Mouse (Mus musculus): Measurements from ENCODE around the gene Mettl6. TPM values are rescaled to one million over a fixed set of nuclear protein-coding genes. Genes with fewer than 3 reads are reported as not detected.
"Not testable (repeated sequence)": the region's sequence is repeated elsewhere in the genome, so short reads cannot be mapped to it uniquely, and the experiment has no call there.

Mettl6 gene
- polyA plus RNA-seq, 1 experiment from 2014 or later, result 23.7 TPM

- no peak for ATAC-seq (ENCODE audit: low read depth)
- Histone ChIP-seq H3K27me3 (ENCODE audit: control insufficient read depth, insufficient read depth, low read depth, low read length) (no peaks in the 10 kb centered on the region), H3K4me3 (ENCODE audit: low read depth, low read length) (no peak overlapping the region), H3K36me3 (ENCODE audit: control insufficient read depth, insufficient read depth) (no peaks in the 10 kb centered on the region), H3K4me2 (ENCODE audit: low read depth, low read length) (no peak overlapping the region), H3K9me3 (replicated peaks; ENCODE audit: control insufficient read depth, low read length) (no peaks in the 10 kb centered on the region), H3K27ac (ENCODE audit: low read length) (no peak overlapping the region), H3K9ac (ENCODE audit: low read depth, low read length) (no peak overlapping the region), H3K4me1 (ENCODE audit: control insufficient read depth, low read depth, low read length) (no peaks in the 10 kb centered on the region)
- 66% methylated on average over 6 of the region's 6 CpGs for WGBS (ENCODE audit: insufficient replicate concordance)
These were observed 32.0 kb downstream of the Mettl6 start for GRCm38 (mm10) chr14:31462886-31463285.

GRCm38 (mm10) chr14:31462226-31462625 lies 32.6 kb downstream of the Mettl6 start:
- H3K4me1 ChIP-seq (ENCODE audit: control insufficient read depth, low read depth, low read length); ATAC-seq (ENCODE audit: low read depth); H3K9me3 ChIP-seq (replicated peaks; ENCODE audit: control insufficient read depth, low read length); H3K27me3 ChIP-seq (ENCODE audit: control insufficient read depth, insufficient read depth, low read depth, low read length); H3K9ac ChIP-seq (ENCODE audit: low read depth, low read length); H3K27ac ChIP-seq (ENCODE audit: low read length); H3K4me3 ChIP-seq (ENCODE audit: low read depth, low read length); H3K36me3 ChIP-seq (ENCODE audit: control insufficient read depth, insufficient read depth); H3K4me2 ChIP-seq (ENCODE audit: low read depth, low read length): not testable (repeated sequence)
- 62% methylated on average over 5 of the region's 5 CpGs for WGBS (ENCODE audit: insufficient replicate concordance)

GRCm38 (mm10) chr14:31458006-31458405 lies 36.8 kb downstream of the Mettl6 start:
- H3K36me3 ChIP-seq (ENCODE audit: control insufficient read depth, insufficient read depth), result no peaks in the 10 kb centered on the region
- H3K4me3 ChIP-seq (ENCODE audit: low read depth, low read length), result no peak overlapping the region
- no peak overlapping the region for H3K27ac ChIP-seq (ENCODE audit: low read length)
- no peaks in the 10 kb centered on the region for H3K27me3 ChIP-seq (ENCODE audit: control insufficient read depth, insufficient read depth, low read depth, low read length)
- WGBS (ENCODE audit: insufficient replicate concordance), result 78% methylated on average over 12 of the region's 12 CpGs
- no peak overlapping the region for H3K4me2 ChIP-seq (ENCODE audit: low read depth, low read length)
- no peaks in the 10 kb centered on the region for H3K4me1 ChIP-seq (ENCODE audit: control insufficient read depth, low read depth, low read length)
- no peaks in the 10 kb centered on the region for H3K9me3 ChIP-seq (replicated peaks; ENCODE audit: control insufficient read depth, low read length)
- H3K9ac ChIP-seq (ENCODE audit: low read depth, low read length), result no peak overlapping the region
- no peak for ATAC-seq (ENCODE audit: low read depth)

GRCm38 (mm10) chr14:31456064-31456721 lies 38.6 kb downstream of the Mettl6 start:
- 59% methylated on average over 6 of the region's 6 CpGs for WGBS (ENCODE audit: insufficient replicate concordance)
- Histone ChIP-seq H3K9me3 (replicated peaks; ENCODE audit: control insufficient read depth, low read length) (no peaks in the 10 kb centered on the region), H3K4me1 (ENCODE audit: control insufficient read depth, low read depth, low read length) (no peaks in the 10 kb centered on the region), H3K4me2 (ENCODE audit: low read depth, low read length) (no peak overlapping the region), H3K36me3 (ENCODE audit: control insufficient read depth, insufficient read depth) (no peaks in the 10 kb centered on the region), H3K4me3 (ENCODE audit: low read depth, low read length) (no peak overlapping the region), H3K9ac (ENCODE audit: low read depth, low read length) (no peak overlapping the region), H3K27ac (ENCODE audit: low read length) (no peak overlapping the region), H3K27me3 (ENCODE audit: control insufficient read depth, insufficient read depth, low read depth, low read length) (no peaks in the 10 kb centered on the region)
- ATAC-seq (ENCODE audit: low read depth), result no peak

GRCm38 (mm10) chr14:31454849-31455566 lies 39.8 kb downstream of the Mettl6 start:
- no peak for ATAC-seq (ENCODE audit: low read depth)
- Histone ChIP-seq H3K27me3 (ENCODE audit: control insufficient read depth, insufficient read depth, low read depth, low read length) (no peaks in the 10 kb centered on the region), H3K36me3 (ENCODE audit: control insufficient read depth, insufficient read depth) (no peaks in the 10 kb centered on the region), H3K4me1 (ENCODE audit: control insufficient read depth, low read depth, low read length) (no peaks in the 10 kb centered on the region), H3K9ac (ENCODE audit: low read depth, low read length) (no peak overlapping the region), H3K4me2 (ENCODE audit: low read depth, low read length) (no peak overlapping the region), H3K9me3 (replicated peaks; ENCODE audit: control insufficient read depth, low read length) (no peaks in the 10 kb centered on the region), H3K27ac (ENCODE audit: low read length) (no peak overlapping the region), H3K4me3 (ENCODE audit: low read depth, low read length) (no peak overlapping the region)
- 75% methylated on average over 8 of the region's 8 CpGs for WGBS (ENCODE audit: insufficient replicate concordance)

- 68% methylated on average over 12 of the region's 12 CpGs for WGBS (ENCODE audit: insufficient replicate concordance)
- H3K27me3 ChIP-seq (ENCODE audit: control insufficient read depth, insufficient read depth, low read depth, low read length); H3K27ac ChIP-seq (ENCODE audit: low read length); H3K4me3 ChIP-seq (ENCODE audit: low read depth, low read length); H3K36me3 ChIP-seq (ENCODE audit: control insufficient read depth, insufficient read depth); H3K9ac ChIP-seq (ENCODE audit: low read depth, low read length); H3K4me2 ChIP-seq (ENCODE audit: low read depth, low read length); H3K9me3 ChIP-seq (replicated peaks; ENCODE audit: control insufficient read depth, low read length); H3K4me1 ChIP-seq (ENCODE audit: control insufficient read depth, low read depth, low read length); ATAC-seq (ENCODE audit: low read depth): not testable (repeated sequence)
These were observed 40.9 kb downstream of the Mettl6 start for GRCm38 (mm10) chr14:31453946-31454345.

GRCm38 (mm10) chr14:31448994-31449393 lies 45.8 kb downstream of the Mettl6 start:
- Histone ChIP-seq H3K4me2 (ENCODE audit: low read depth, low read length) (no peak overlapping the region), H3K9me3 (replicated peaks; ENCODE audit: control insufficient read depth, low read length) (no peaks in the 10 kb centered on the region), H3K4me1 (ENCODE audit: control insufficient read depth, low read depth, low read length) (no peaks in the 10 kb centered on the region), H3K9ac (ENCODE audit: low read depth, low read length) (no peak overlapping the region), H3K27me3 (ENCODE audit: control insufficient read depth, insufficient read depth, low read depth, low read length) (no peaks in the 10 kb centered on the region), H3K27ac (ENCODE audit: low read length) (no peak overlapping the region), H3K4me3 (ENCODE audit: low read depth, low read length) (no peak overlapping the region), H3K36me3 (ENCODE audit: control insufficient read depth, insufficient read depth) (no peaks in the 10 kb centered on the region)
- WGBS (ENCODE audit: insufficient replicate concordance), result 61% methylated on average over 5 of the region's 5 CpGs
- ATAC-seq (ENCODE audit: low read depth), result no peak

- no peak overlapping the region for H3K4me3 ChIP-seq (ENCODE audit: low read depth, low read length)
- H3K9ac ChIP-seq (ENCODE audit: low read depth, low read length), result no peak overlapping the region
- H3K4me2 ChIP-seq (ENCODE audit: low read depth, low read length), result no peak overlapping the region
- no peaks in the 10 kb centered on the region for H3K36me3 ChIP-seq (ENCODE audit: control insufficient read depth, insufficient read depth)
- WGBS (ENCODE audit: insufficient replicate concordance), result 63% methylated on average over 6 of the region's 6 CpGs
- no peak for ATAC-seq (ENCODE audit: low read depth)
- H3K4me1 ChIP-seq (ENCODE audit: control insufficient read depth, low read depth, low read length), result no peaks in the 10 kb centered on the region
- no peak overlapping the region for H3K27ac ChIP-seq (ENCODE audit: low read length)
- H3K9me3 ChIP-seq (replicated peaks; ENCODE audit: control insufficient read depth, low read length), result no peaks in the 10 kb centered on the region
- H3K27me3 ChIP-seq (ENCODE audit: control insufficient read depth, insufficient read depth, low read depth, low read length), result no peaks in the 10 kb centered on the region
These were observed 51.2 kb downstream of the Mettl6 start for GRCm38 (mm10) chr14:31443616-31444015.

- Histone ChIP-seq H3K36me3 (ENCODE audit: control insufficient read depth, insufficient read depth) (no peaks in the 10 kb centered on the region), H3K9ac (ENCODE audit: low read depth, low read length) (no peak overlapping the region), H3K4me1 (ENCODE audit: control insufficient read depth, low read depth, low read length) (peaks cover 6% of the 10 kb centered on the region), H3K4me3 (ENCODE audit: low read depth, low read length) (no peak overlapping the region), H3K9me3 (replicated peaks; ENCODE audit: control insufficient read depth, low read length) (no peaks in the 10 kb centered on the region), H3K27ac (ENCODE audit: low read length) (no peak overlapping the region), H3K27me3 (ENCODE audit: control insufficient read depth, insufficient read depth, low read depth, low read length) (peaks cover 2% of the 10 kb centered on the region), H3K4me2 (ENCODE audit: low read depth, low read length) (no peak overlapping the region)
- ATAC-seq (ENCODE audit: low read depth), result no peak
- WGBS (ENCODE audit: insufficient replicate concordance), result 50% methylated on average over 6 of the region's 6 CpGs
These were observed 54.1 kb downstream of the Mettl6 start for GRCm38 (mm10) chr14:31440725-31441124.

Data from liver, embryonic 16.5 days (tissue).